Mouse (Mus musculus): ENCODE data around the gene Creb3l1. TPM values are rescaled to one million over a fixed set of nuclear protein-coding genes. Genes with fewer than 3 reads are reported as not detected.

Gene Creb3l1
- polyA plus RNA-seq, 1 experiment, result 22.5 TPM

DNA sequence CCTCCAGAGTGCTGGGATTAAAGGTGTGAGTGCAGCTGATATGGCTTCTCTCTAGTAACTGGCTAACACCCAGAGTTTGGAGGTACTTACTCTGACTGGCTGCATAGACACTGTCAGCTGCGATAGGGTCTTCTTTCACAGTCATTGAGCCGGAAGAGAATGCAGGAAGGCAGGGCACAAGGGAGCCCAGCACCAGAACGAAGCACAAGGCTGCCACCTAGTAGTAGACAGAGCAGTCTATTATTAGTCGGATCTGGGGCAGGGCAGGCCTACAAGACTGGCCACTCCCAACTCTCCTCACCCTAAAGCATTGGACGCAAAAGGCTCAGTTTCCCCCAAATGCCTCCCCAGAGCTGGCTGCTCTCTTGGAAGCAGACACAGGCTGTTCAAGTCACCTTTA, 38.2 kb downstream of the Creb3l1 start:
- Histone ChIP-seq H3K36me3 (ENCODE audit: control insufficient read depth, insufficient read depth, low read length) (no peaks in the 10 kb centered on the region; the same call in 1 of the 2 replicates), H3K27me3 (ENCODE audit: control insufficient read depth, insufficient read depth, low read length) (no peaks in the 10 kb centered on the region), H3K27ac (ENCODE audit: insufficient read depth, low read depth, low read length) (no peak overlapping the region), H3K4me3 (ENCODE audit: low read depth, low read length) (no peak overlapping the region), H3K4me1 (ENCODE audit: control insufficient read depth, insufficient read depth, insufficient read length, low read length) (peaks cover 11% of the 10 kb centered on the region; the same call in 1 of the 2 replicates)
- WGBS, result 12% methylated on average over 5 of the region's 5 CpGs
- no peak for TF ChIP-seq CTCF (IDR thresholded peaks at IDR 0.05; ENCODE audit: extremely low read depth, insufficient read length, insufficient replicate concordance, low read depth, low read length)
- TF ChIP-seq POLR2A (IDR thresholded peaks at IDR 0.05; ENCODE audit: low read depth, low read length), result no peak

DNA sequence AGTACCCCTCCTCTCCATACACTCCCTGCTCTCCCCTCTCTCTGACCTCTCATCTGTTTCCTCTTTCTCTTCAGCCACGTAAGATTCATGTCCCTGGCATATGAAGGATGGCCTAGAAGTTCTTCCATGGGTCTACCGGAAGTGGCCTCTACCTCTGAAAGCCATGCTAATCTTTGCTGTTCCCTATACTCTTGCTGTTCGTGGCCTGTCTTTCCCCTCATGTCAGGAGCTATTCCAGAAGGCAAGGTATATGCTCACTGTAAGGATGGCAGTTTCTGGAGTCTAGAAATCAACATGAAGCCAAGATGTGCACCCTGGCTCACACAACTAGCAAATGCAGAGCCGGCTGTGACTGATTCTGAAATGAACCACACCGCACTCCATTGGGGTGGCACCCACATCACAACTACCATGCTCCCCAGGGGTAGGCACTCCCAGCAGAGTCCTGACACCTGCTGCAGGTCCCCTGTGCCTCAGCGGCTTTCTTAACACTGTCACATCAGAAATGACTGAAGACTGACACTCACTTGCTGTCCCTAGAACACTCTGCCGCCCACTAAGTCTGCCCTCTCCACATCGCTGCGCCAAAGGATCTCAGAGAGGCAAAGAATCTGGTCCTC, 39.3 kb downstream of the Creb3l1 start:
- Histone ChIP-seq H3K4me3 (ENCODE audit: low read depth, low read length) (no peak overlapping the region), H3K27ac (ENCODE audit: insufficient read depth, low read depth, low read length) (peak overlapping the region; percentile 70), H3K4me1 (ENCODE audit: control insufficient read depth, insufficient read depth, insufficient read length, low read length) (peaks cover 11% of the 10 kb centered on the region; the same call in 1 of the 2 replicates), H3K36me3 (ENCODE audit: control insufficient read depth, insufficient read depth, low read length) (no peaks in the 10 kb centered on the region; the same call in 1 of the 2 replicates), H3K27me3 (ENCODE audit: control insufficient read depth, insufficient read depth, low read length) (no peaks in the 10 kb centered on the region)
- no peak for TF ChIP-seq POLR2A (IDR thresholded peaks at IDR 0.05; ENCODE audit: low read depth, low read length)
- TF ChIP-seq CTCF (IDR thresholded peaks at IDR 0.05; ENCODE audit: extremely low read depth, insufficient read length, insufficient replicate concordance, low read depth, low read length), result no peak
- WGBS, result 51% methylated on average over 9 of the region's 9 CpGs

DNA sequence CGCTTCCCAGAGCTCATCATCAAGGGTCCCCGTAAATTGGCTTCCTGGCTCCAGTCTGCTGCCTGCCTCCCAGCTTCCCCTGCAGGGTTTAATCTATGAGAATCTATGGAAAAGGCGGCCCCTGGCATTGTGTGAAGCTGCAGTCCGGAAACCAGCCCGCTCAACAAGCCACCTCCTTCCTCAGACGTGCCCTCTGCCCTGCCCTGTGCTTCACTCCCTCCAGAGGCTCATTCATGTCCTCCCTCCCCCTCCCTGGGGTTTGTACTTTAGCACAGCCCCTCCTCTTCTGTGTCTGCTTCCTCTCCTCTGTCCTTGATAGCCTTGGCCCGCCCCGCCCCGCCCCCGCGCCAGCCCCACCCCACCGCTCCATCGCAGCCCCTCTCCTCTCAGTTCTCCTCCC, 39.9 kb downstream of the Creb3l1 start:
- Histone ChIP-seq H3K27me3 (ENCODE audit: control insufficient read depth, insufficient read depth, low read length) (no peaks in the 10 kb centered on the region), H3K27ac (ENCODE audit: insufficient read depth, low read depth, low read length) (peak overlapping the region; percentile 72), H3K4me1 (ENCODE audit: control insufficient read depth, insufficient read depth, insufficient read length, low read length) (peaks cover 11% of the 10 kb centered on the region; the same call in 1 of the 2 replicates), H3K4me3 (ENCODE audit: low read depth, low read length) (peak overlapping the region; percentile 43), H3K36me3 (ENCODE audit: control insufficient read depth, insufficient read depth, low read length) (no peaks in the 10 kb centered on the region; the same call in 1 of the 2 replicates)
- no peak for TF ChIP-seq CTCF (IDR thresholded peaks at IDR 0.05; ENCODE audit: extremely low read depth, insufficient read length, insufficient replicate concordance, low read depth, low read length)
- peak; percentile 52; the same call in 1 of the 2 replicates for TF ChIP-seq POLR2A (IDR thresholded peaks at IDR 0.05; ENCODE audit: low read depth, low read length)
- 1% methylated on average over 11 of the region's 13 CpGs for WGBS

DNA sequence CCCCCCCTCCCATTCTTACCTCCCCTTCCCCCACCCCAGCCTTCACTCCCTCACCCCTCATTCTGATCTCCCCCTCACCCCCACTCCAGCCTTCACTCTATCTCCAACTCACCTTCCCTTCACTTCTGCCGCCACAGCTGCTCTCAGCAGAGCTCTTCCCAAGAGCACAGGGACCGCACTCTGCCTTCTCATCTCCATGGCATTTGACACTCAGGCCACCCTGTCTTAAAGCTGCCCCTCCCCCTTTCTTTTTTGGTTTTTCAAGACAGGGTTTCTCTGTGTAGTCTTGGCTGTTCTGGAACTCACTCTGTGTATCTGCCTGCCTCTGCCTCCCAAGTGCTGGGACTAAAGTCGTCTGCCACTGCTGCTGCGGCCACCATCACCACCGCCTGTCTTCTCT, 43.5 kb downstream of the Creb3l1 start:
- Histone ChIP-seq H3K27me3 (ENCODE audit: control insufficient read depth, insufficient read depth, low read length) (peaks cover 7% of the 10 kb centered on the region), H3K4me1 (ENCODE audit: control insufficient read depth, insufficient read depth, insufficient read length, low read length) (peaks cover 15% of the 10 kb centered on the region), H3K27ac (ENCODE audit: insufficient read depth, low read depth, low read length) (no peak overlapping the region), H3K36me3 (ENCODE audit: control insufficient read depth, insufficient read depth, low read length) (no peaks in the 10 kb centered on the region; the same call in 1 of the 2 replicates), H3K4me3 (ENCODE audit: low read depth, low read length) (no peak overlapping the region)
- TF ChIP-seq CTCF (IDR thresholded peaks at IDR 0.05; ENCODE audit: extremely low read depth, insufficient read length, insufficient replicate concordance, low read depth, low read length) (no peak), POLR2A (IDR thresholded peaks at IDR 0.05; ENCODE audit: low read depth, low read length) (no peak)
- 83% methylated on average over 5 of the region's 5 CpGs for WGBS

DNA sequence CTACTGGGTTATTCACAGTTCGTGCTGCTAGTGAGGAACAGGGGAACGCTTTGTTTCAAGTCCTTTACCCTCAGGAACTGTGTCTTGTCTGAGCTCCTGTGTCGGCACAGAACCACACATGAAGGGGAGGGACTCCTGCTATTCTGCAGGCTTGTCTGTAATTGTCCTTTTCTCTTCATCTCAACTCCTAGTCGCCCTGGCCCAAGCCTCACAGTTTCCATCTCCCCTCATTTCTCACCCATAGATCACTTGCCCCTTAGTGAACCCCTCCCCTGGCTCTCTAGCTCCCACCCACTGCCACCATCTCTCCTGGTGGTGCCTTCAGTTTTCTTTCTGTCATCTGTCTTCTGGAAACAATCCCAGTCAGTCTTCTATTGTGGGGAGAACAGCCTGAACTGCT, 44.1 kb downstream of the Creb3l1 start:
- 78% methylated on average over 4 of the region's 4 CpGs for WGBS
- Histone ChIP-seq H3K36me3 (ENCODE audit: control insufficient read depth, insufficient read depth, low read length) (no peaks in the 10 kb centered on the region; the same call in 1 of the 2 replicates), H3K27ac (ENCODE audit: insufficient read depth, low read depth, low read length) (no peak overlapping the region), H3K27me3 (ENCODE audit: control insufficient read depth, insufficient read depth, low read length) (peaks cover 13% of the 10 kb centered on the region), H3K4me3 (ENCODE audit: low read depth, low read length) (no peak overlapping the region), H3K4me1 (ENCODE audit: control insufficient read depth, insufficient read depth, insufficient read length, low read length) (peaks cover 16% of the 10 kb centered on the region)
- TF ChIP-seq POLR2A (IDR thresholded peaks at IDR 0.05; ENCODE audit: low read depth, low read length) (no peak), CTCF (IDR thresholded peaks at IDR 0.05; ENCODE audit: extremely low read depth, insufficient read length, insufficient replicate concordance, low read depth, low read length) (no peak)

DNA sequence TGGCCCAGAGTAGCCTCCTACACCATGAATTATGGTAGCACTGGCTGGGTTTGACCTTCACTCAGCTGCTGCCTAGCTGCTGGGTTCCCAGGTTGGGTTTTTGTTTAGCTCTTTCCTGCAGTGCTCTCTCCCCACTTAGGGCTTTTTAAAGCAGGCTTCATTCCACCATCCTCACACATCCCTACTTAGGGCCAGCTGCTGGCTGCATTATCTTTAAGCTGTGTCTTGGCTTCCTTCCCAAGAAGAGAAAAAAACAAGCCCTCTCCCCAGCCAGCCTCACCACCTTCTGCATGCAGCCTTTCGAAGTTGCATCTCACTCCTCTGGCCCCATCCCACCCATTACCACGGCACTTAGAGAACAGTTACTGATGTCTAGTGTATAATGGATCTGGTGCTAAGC, 45.8 kb downstream of the Creb3l1 start:
- H3K4me3 ChIP-seq (ENCODE audit: low read depth, low read length), result no peak overlapping the region
- no peak for TF ChIP-seq POLR2A (IDR thresholded peaks at IDR 0.05; ENCODE audit: low read depth, low read length)
- TF ChIP-seq CTCF (IDR thresholded peaks at IDR 0.05; ENCODE audit: extremely low read depth, insufficient read length, insufficient replicate concordance, low read depth, low read length), result no peak
- no peak overlapping the region for H3K27ac ChIP-seq (ENCODE audit: insufficient read depth, low read depth, low read length)
- peaks cover 6% of the 10 kb centered on the region for H3K4me1 ChIP-seq (ENCODE audit: control insufficient read depth, insufficient read depth, insufficient read length, low read length)
- H3K27me3 ChIP-seq (ENCODE audit: control insufficient read depth, insufficient read depth, low read length), result peaks cover 18% of the 10 kb centered on the region
- WGBS, result 52% methylated on average over 2 of the region's 2 CpGs
- no peaks in the 10 kb centered on the region; the same call in 1 of the 2 replicates for H3K36me3 ChIP-seq (ENCODE audit: control insufficient read depth, insufficient read depth, low read length)

DNA sequence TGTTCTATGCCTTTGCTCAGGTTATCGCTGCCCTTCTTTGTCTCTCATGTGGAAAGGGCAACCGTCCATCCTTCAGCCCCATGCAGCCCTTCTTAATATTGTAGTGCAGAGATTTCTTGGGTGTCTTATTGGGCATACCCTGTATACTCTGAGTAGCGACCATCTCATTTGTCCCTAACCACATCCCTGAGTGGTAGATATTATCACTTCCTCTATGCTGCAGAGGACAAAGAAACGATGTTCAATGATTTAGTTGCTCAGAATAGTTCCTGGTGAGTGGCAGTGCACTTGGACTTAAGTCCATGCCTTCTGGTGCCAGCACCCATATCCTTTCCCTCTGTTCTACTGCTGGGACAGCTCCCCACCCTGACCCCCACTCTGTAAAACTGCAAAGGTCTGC, 46.3 kb downstream of the Creb3l1 start:
- H3K27ac ChIP-seq (ENCODE audit: insufficient read depth, low read depth, low read length), result no peak overlapping the region
- H3K27me3 ChIP-seq (ENCODE audit: control insufficient read depth, insufficient read depth, low read length), result peaks cover 18% of the 10 kb centered on the region
- 57% methylated on average over 4 of the region's 4 CpGs for WGBS
- H3K36me3 ChIP-seq (ENCODE audit: control insufficient read depth, insufficient read depth, low read length), result no peaks in the 10 kb centered on the region
- H3K4me3 ChIP-seq (ENCODE audit: low read depth, low read length), result no peak overlapping the region
- peaks cover 6% of the 10 kb centered on the region for H3K4me1 ChIP-seq (ENCODE audit: control insufficient read depth, insufficient read depth, insufficient read length, low read length)
- TF ChIP-seq CTCF (IDR thresholded peaks at IDR 0.05; ENCODE audit: extremely low read depth, insufficient read length, insufficient replicate concordance, low read depth, low read length) (no peak), POLR2A (IDR thresholded peaks at IDR 0.05; ENCODE audit: low read depth, low read length) (no peak)

All from small intestine, adult 2 months (tissue).